Mouse (Mus musculus): ENCODE results near the gene Rab3a. TPM values are rescaled to one million over a fixed set of nuclear protein-coding genes. Genes with fewer than 3 reads are reported as not detected.
A peak's percentile ranks its signal among the peaks of the same experiment; 100 is the strongest.

The Rab3a gene
- polyA plus RNA-seq, 1 experiment from 2014 or later, result 395 TPM

- no peaks in the 10 kb centered on the region for H3K36me3 ChIP-seq (ENCODE audit: control insufficient read depth, insufficient read depth)
- no peak overlapping the region for H3K9ac ChIP-seq (replicated peaks; ENCODE audit: low read depth, low read length)
- 86% methylated on average over 18 of the region's 18 CpGs for whole genome bisulfite sequencing
- H3K27ac ChIP-seq (ENCODE audit: low read length), result no peak overlapping the region
- no peak for ATAC-seq
- no peaks in the 10 kb centered on the region; the same call in 1 of the 2 replicates for H3K9me3 ChIP-seq (ENCODE audit: control insufficient read depth, low read length)
- peaks cover 15% of the 10 kb centered on the region for H3K4me1 ChIP-seq (replicated peaks; ENCODE audit: control insufficient read depth, insufficient read depth, low read length)
- H3K4me3 ChIP-seq (replicated peaks; ENCODE audit: low read length), result no peak overlapping the region
- H3K27me3 ChIP-seq (replicated peaks; ENCODE audit: control insufficient read depth, insufficient read depth, low read length), result peaks cover 37% of the 10 kb centered on the region
- H3K4me2 ChIP-seq (ENCODE audit: low read length), result no peak overlapping the region
Observed at GRCm38 (mm10) chr8:70747211-70747890, 7.1 kb upstream of the Rab3a start.

GRCm38 (mm10) chr8:70748246-70749096 lies 6.0 kb upstream of the Rab3a start:
- Histone ChIP-seq H3K4me2 (ENCODE audit: low read length) (no peak overlapping the region), H3K9me3 (ENCODE audit: control insufficient read depth, low read length) (no peaks in the 10 kb centered on the region; the same call in 1 of the 2 replicates), H3K27me3 (replicated peaks; ENCODE audit: control insufficient read depth, insufficient read depth, low read length) (peaks cover 26% of the 10 kb centered on the region), H3K36me3 (ENCODE audit: control insufficient read depth, insufficient read depth) (no peaks in the 10 kb centered on the region), H3K4me3 (replicated peaks; ENCODE audit: low read length) (no peak overlapping the region), H3K27ac (ENCODE audit: low read length) (no peak overlapping the region), H3K4me1 (replicated peaks; ENCODE audit: control insufficient read depth, insufficient read depth, low read length) (peaks cover 11% of the 10 kb centered on the region), H3K9ac (replicated peaks; ENCODE audit: low read depth, low read length) (no peak overlapping the region)
- ATAC-seq, result no peak
- WGBS, result 88% methylated on average over 23 of the region's 23 CpGs

GRCm38 (mm10) chr8:70749097-70749674 lies 5.3 kb upstream of the Rab3a start:
- WGBS, result 86% methylated on average over 19 of the region's 19 CpGs
- H3K9ac ChIP-seq (replicated peaks; ENCODE audit: low read depth, low read length), result no peak overlapping the region
- no peak overlapping the region for H3K4me3 ChIP-seq (replicated peaks; ENCODE audit: low read length)
- peaks cover 4% of the 10 kb centered on the region for H3K4me1 ChIP-seq (replicated peaks; ENCODE audit: control insufficient read depth, insufficient read depth, low read length)
- peaks cover 18% of the 10 kb centered on the region for H3K27me3 ChIP-seq (replicated peaks; ENCODE audit: control insufficient read depth, insufficient read depth, low read length)
- H3K36me3 ChIP-seq (ENCODE audit: control insufficient read depth, insufficient read depth), result no peaks in the 10 kb centered on the region
- no peaks in the 10 kb centered on the region; the same call in 1 of the 2 replicates for H3K9me3 ChIP-seq (ENCODE audit: control insufficient read depth, low read length)
- H3K4me2 ChIP-seq (ENCODE audit: low read length), result no peak overlapping the region
- ATAC-seq, result no peak
- H3K27ac ChIP-seq (ENCODE audit: low read length), result no peak overlapping the region

- 85% methylated on average over 13 of the region's 13 CpGs for WGBS
- Histone ChIP-seq H3K27ac (ENCODE audit: low read length) (no peak overlapping the region), H3K4me2 (ENCODE audit: low read length) (no peak overlapping the region), H3K9ac (replicated peaks; ENCODE audit: low read depth, low read length) (no peak overlapping the region), H3K4me3 (replicated peaks; ENCODE audit: low read length) (no peak overlapping the region), H3K36me3 (ENCODE audit: control insufficient read depth, insufficient read depth) (no peaks in the 10 kb centered on the region), H3K9me3 (ENCODE audit: control insufficient read depth, low read length) (no peaks in the 10 kb centered on the region), H3K4me1 (replicated peaks; ENCODE audit: control insufficient read depth, insufficient read depth, low read length) (peaks cover 4% of the 10 kb centered on the region), H3K27me3 (replicated peaks; ENCODE audit: control insufficient read depth, insufficient read depth, low read length) (peaks cover 9% of the 10 kb centered on the region)
- no peak for ATAC-seq
Observed at GRCm38 (mm10) chr8:70750128-70750680, 4.3 kb upstream of the Rab3a start.

GRCm38 (mm10) chr8:70752000-70752764 lies 2.3 kb upstream of the Rab3a start:
- Histone ChIP-seq H3K9ac (replicated peaks; ENCODE audit: low read depth, low read length) (no peak overlapping the region), H3K9me3 (ENCODE audit: control insufficient read depth, low read length) (no peaks in the 10 kb centered on the region), H3K4me3 (replicated peaks; ENCODE audit: low read length) (no peak overlapping the region), H3K36me3 (ENCODE audit: control insufficient read depth, insufficient read depth) (peaks cover 4% of the 10 kb centered on the region; the same call in 1 of the 2 replicates), H3K4me1 (replicated peaks; ENCODE audit: control insufficient read depth, insufficient read depth, low read length) (peaks cover 16% of the 10 kb centered on the region), H3K4me2 (ENCODE audit: low read length) (no peak overlapping the region), H3K27ac (ENCODE audit: low read length) (no peak overlapping the region), H3K27me3 (replicated peaks; ENCODE audit: control insufficient read depth, insufficient read depth, low read length) (peaks cover 4% of the 10 kb centered on the region; the same call in 1 of the 2 replicates)
- WGBS, result 40% methylated on average over 11 of the region's 11 CpGs
- ATAC-seq, result no peak

GRCm38 (mm10) chr8:70753151-70753550 lies 1.3 kb upstream of the Rab3a start:
- no peak overlapping the region for H3K4me2 ChIP-seq (ENCODE audit: low read length)
- H3K27ac ChIP-seq (ENCODE audit: low read length), result 0 out of 2 replicates have a peak overlapping the region, but pooled peaks have one; percentile 5

GRCm38 (mm10) chr8:70754871-70755660 lies 587 bp downstream of the Rab3a start:
- peak; percentile 39 for ATAC-seq
- no peaks in the 10 kb centered on the region for H3K27me3 ChIP-seq (replicated peaks; ENCODE audit: control insufficient read depth, insufficient read depth, low read length)
- peak overlapping the region; percentile 56 for H3K4me3 ChIP-seq (replicated peaks; ENCODE audit: low read length)
- peak overlapping the region; percentile 71 for H3K27ac ChIP-seq (ENCODE audit: low read length)
- WGBS, result 10% methylated on average over 50 of the region's 50 CpGs
- peaks cover 45% of the 10 kb centered on the region for H3K4me1 ChIP-seq (replicated peaks; ENCODE audit: control insufficient read depth, insufficient read depth, low read length)
- peaks cover 7% of the 10 kb centered on the region; the same call in 1 of the 2 replicates for H3K36me3 ChIP-seq (ENCODE audit: control insufficient read depth, insufficient read depth)
- H3K9me3 ChIP-seq (ENCODE audit: control insufficient read depth, low read length), result no peaks in the 10 kb centered on the region
- H3K4me2 ChIP-seq (ENCODE audit: low read length), result peak overlapping the region; percentile 76
- H3K9ac ChIP-seq (replicated peaks; ENCODE audit: low read depth, low read length), result peak overlapping the region; percentile 77

More at GRCm38 (mm10) chr8:70753151-70753550, 1.3 kb upstream of the Rab3a start:
- no peaks in the 10 kb centered on the region for H3K9me3 ChIP-seq (ENCODE audit: control insufficient read depth, low read length)
- H3K9ac ChIP-seq (replicated peaks; ENCODE audit: low read depth, low read length), result no peak overlapping the region
- no peak overlapping the region for H3K4me3 ChIP-seq (replicated peaks; ENCODE audit: low read length)
- H3K27me3 ChIP-seq (replicated peaks; ENCODE audit: control insufficient read depth, insufficient read depth, low read length), result peaks cover under 1% of the 10 kb centered on the region; the same call in 1 of the 2 replicates
- no peak for ATAC-seq
- H3K4me1 ChIP-seq (replicated peaks; ENCODE audit: control insufficient read depth, insufficient read depth, low read length), result peaks cover 26% of the 10 kb centered on the region
- peaks cover 4% of the 10 kb centered on the region; the same call in 1 of the 2 replicates for H3K36me3 ChIP-seq (ENCODE audit: control insufficient read depth, insufficient read depth)
- WGBS, result 41% methylated on average over 21 of the region's 21 CpGs
